Mouse (Mus musculus) thymus, adult 2 months (tissue): ENCODE data around the gene Iqcn.

Experiments used
- CTCF ChIP-seq: fragments of 200-500 bp; IDR thresholded peaks from 2 replicates; pipeline ENCODE4 v1.5.1; 2012; ENCODE audit warnings: mild to moderate bottlenecking, control low read depth, low read length, moderate library complexity, borderline replicate concordance; ENCODE audit not compliant: control insufficient read depth, poor library complexity, insufficient read depth; ENCODE audit errors: extremely low read depth
- POLR2A ChIP-seq: fragments of 200-500 bp; IDR thresholded peaks from 2 replicates; pipeline ENCODE4 v1.6.1; 2012; ENCODE audit warnings: mild to moderate bottlenecking, low read length, control low read depth, moderate library complexity; ENCODE audit not compliant: control insufficient read depth, poor library complexity, insufficient read depth; ENCODE audit errors: extremely low read depth

GRCm38 (mm10) chr8:70756476-70757040 lies 53.3 kb downstream of the Iqcn start:
- TF ChIP-seq CTCF (no peak), POLR2A (no peak)
